Mouse (Mus musculus): Measurements from ENCODE around the gene Mcts1. TPM values are rescaled to one million over a fixed set of nuclear protein-coding genes. Genes with fewer than 3 reads are reported as not detected.

Mcts1 gene
- polyA plus RNA-seq (2014; fragmentation: Nextera tagmentation; extraction: Ambion mirVana), result 84.6 and 86.6 TPM in 2 replicates

- DNase-seq (ENCODE audit: low spot score) (peak; percentile 43), ATAC-seq (replicated peaks; ENCODE audit: low FRiP score) (peak; percentile 83)
- Histone ChIP-seq H3K27me3 (replicated peaks; ENCODE audit: control insufficient read depth, insufficient read depth, low read length) (no peaks in the 10 kb centered on the region), H3K9me3 (ENCODE audit: control insufficient read depth, low read length) (no peaks in the 10 kb centered on the region), H3K27ac (ENCODE audit: low read depth, low read length) (peak within 1 kb of the TSS; percentile 68; the same call in 1 of the 2 replicates), H3K4me3 (ENCODE audit: low read depth, low read length) (peak within 1 kb of the TSS; percentile 61), H3K36me3 (ENCODE audit: control insufficient read depth, insufficient read depth, low read length) (no peaks in the 10 kb centered on the region), H3K4me1 (replicated peaks; ENCODE audit: control insufficient read depth, insufficient read depth, low read length) (no peaks in the 10 kb centered on the region), H3K9ac (ENCODE audit: low read depth, low read length) (peak within 1 kb of the TSS; percentile 63), H3K4me2 (peak within 1 kb of the TSS; percentile 66)
- 9% methylated on average over 26 of the region's 26 CpGs for WGBS
Observed at GRCm38 (mm10) chrX:38600177-38600994, at the start of gene Mcts1. Mcts1 (plus strand) TSS chrX:38600578.

GRCm38 (mm10) chrX:38553255-38553654 is 47.1 kb upstream of the Mcts1 start:
- no peak overlapping the region for H3K4me3 ChIP-seq (ENCODE audit: low read depth, low read length)
- ATAC-seq (replicated peaks; ENCODE audit: low FRiP score), result no peak
- no peaks in the 10 kb centered on the region for H3K27me3 ChIP-seq (replicated peaks; ENCODE audit: control insufficient read depth, insufficient read depth, low read length)

GRCm38 (mm10) chrX:38563941-38564541 is 36.3 kb upstream of the Mcts1 start:
- peaks cover 2% of the 10 kb centered on the region; the same call in 1 of the 2 replicates for H3K36me3 ChIP-seq (ENCODE audit: control insufficient read depth, insufficient read depth, low read length)
- ATAC-seq (replicated peaks; ENCODE audit: low FRiP score) (no peak; the same call in none of the 2 replicates), DNase-seq (ENCODE audit: low spot score) (peak; percentile 38)
- WGBS, result 11% methylated on average over 13 of the region's 19 CpGs
- H3K27me3 ChIP-seq (replicated peaks; ENCODE audit: control insufficient read depth, insufficient read depth, low read length), result no peaks in the 10 kb centered on the region
- H3K9ac ChIP-seq (ENCODE audit: low read depth, low read length), result peak overlapping the region; percentile 74
- no peaks in the 10 kb centered on the region for H3K4me1 ChIP-seq (replicated peaks; ENCODE audit: control insufficient read depth, insufficient read depth, low read length)
- H3K9me3 ChIP-seq (ENCODE audit: control insufficient read depth, low read length), result no peaks in the 10 kb centered on the region
- peak overlapping the region; percentile 66 for H3K4me3 ChIP-seq (ENCODE audit: low read depth, low read length)
- peak overlapping the region; percentile 91 for H3K27ac ChIP-seq (ENCODE audit: low read depth, low read length)
- H3K4me2 ChIP-seq, result peak overlapping the region; percentile 80

More at GRCm38 (mm10) chrX:38553255-38553654, 47.1 kb upstream of the Mcts1 start:
- Histone ChIP-seq H3K27ac (ENCODE audit: low read depth, low read length) (no peak overlapping the region), H3K4me2 (no peak overlapping the region), H3K4me1 (replicated peaks; ENCODE audit: control insufficient read depth, insufficient read depth, low read length) (no peaks in the 10 kb centered on the region), H3K9ac (ENCODE audit: low read depth, low read length) (no peak overlapping the region), H3K36me3 (ENCODE audit: control insufficient read depth, insufficient read depth, low read length) (no peaks in the 10 kb centered on the region), H3K9me3 (ENCODE audit: control insufficient read depth, low read length) (no peaks in the 10 kb centered on the region)
- no peak for DNase-seq (ENCODE audit: low spot score)

GRCm38 (mm10) chrX:38564542-38565175 is 35.7 kb upstream of the Mcts1 start:
- Histone ChIP-seq H3K27ac (ENCODE audit: low read depth, low read length) (peak overlapping the region; percentile 91), H3K9ac (ENCODE audit: low read depth, low read length) (peak overlapping the region; percentile 74), H3K4me1 (replicated peaks; ENCODE audit: control insufficient read depth, insufficient read depth, low read length) (no peaks in the 10 kb centered on the region), H3K9me3 (ENCODE audit: control insufficient read depth, low read length) (no peaks in the 10 kb centered on the region), H3K4me3 (ENCODE audit: low read depth, low read length) (peak overlapping the region; percentile 66), H3K36me3 (ENCODE audit: control insufficient read depth, insufficient read depth, low read length) (peaks cover 2% of the 10 kb centered on the region; the same call in 1 of the 2 replicates), H3K27me3 (replicated peaks; ENCODE audit: control insufficient read depth, insufficient read depth, low read length) (no peaks in the 10 kb centered on the region), H3K4me2 (peak overlapping the region; percentile 80)
- 9% methylated on average over 46 of the region's 52 CpGs for WGBS
- DNase-seq (ENCODE audit: low spot score) (peak; percentile 78), ATAC-seq (replicated peaks; ENCODE audit: low FRiP score) (peak; percentile 90)

GRCm38 (mm10) chrX:38565176-38565542 is 35.2 kb upstream of the Mcts1 start:
- no peaks in the 10 kb centered on the region for H3K4me1 ChIP-seq (replicated peaks; ENCODE audit: control insufficient read depth, insufficient read depth, low read length)
- H3K9ac ChIP-seq (ENCODE audit: low read depth, low read length), result peak overlapping the region; percentile 62
- H3K27me3 ChIP-seq (replicated peaks; ENCODE audit: control insufficient read depth, insufficient read depth, low read length), result no peaks in the 10 kb centered on the region
- H3K4me2 ChIP-seq, result peak overlapping the region; percentile 80
- no peak for DNase-seq (ENCODE audit: low spot score)
- peak overlapping the region; percentile 62 for H3K27ac ChIP-seq (ENCODE audit: low read depth, low read length)
- WGBS, result 12% methylated on average over 8 of the region's 8 CpGs
- peak overlapping the region; percentile 66 for H3K4me3 ChIP-seq (ENCODE audit: low read depth, low read length)
- peaks cover 2% of the 10 kb centered on the region; the same call in 1 of the 2 replicates for H3K36me3 ChIP-seq (ENCODE audit: control insufficient read depth, insufficient read depth, low read length)
- peak; percentile 27; the same call in 1 of the 2 replicates for ATAC-seq (replicated peaks; ENCODE audit: low FRiP score)
- H3K9me3 ChIP-seq (ENCODE audit: control insufficient read depth, low read length), result no peaks in the 10 kb centered on the region

GRCm38 (mm10) chrX:38566521-38567205 is 33.7 kb upstream of the Mcts1 start:
- Histone ChIP-seq H3K4me1 (replicated peaks; ENCODE audit: control insufficient read depth, insufficient read depth, low read length) (no peaks in the 10 kb centered on the region), H3K4me3 (ENCODE audit: low read depth, low read length) (no peak overlapping the region), H3K4me2 (no peak overlapping the region), H3K9me3 (ENCODE audit: control insufficient read depth, low read length) (no peaks in the 10 kb centered on the region), H3K36me3 (ENCODE audit: control insufficient read depth, insufficient read depth, low read length) (no peaks in the 10 kb centered on the region), H3K27me3 (replicated peaks; ENCODE audit: control insufficient read depth, insufficient read depth, low read length) (no peaks in the 10 kb centered on the region), H3K9ac (ENCODE audit: low read depth, low read length) (no peak overlapping the region), H3K27ac (ENCODE audit: low read depth, low read length) (no peak overlapping the region)
- ATAC-seq (replicated peaks; ENCODE audit: low FRiP score), result no peak
- no peak for DNase-seq (ENCODE audit: low spot score)
- WGBS, result 64% methylated on average over 6 of the region's 6 CpGs

- peak; percentile 96 for ATAC-seq (replicated peaks; ENCODE audit: low FRiP score)
- H3K27ac ChIP-seq (ENCODE audit: low read depth, low read length), result no peak within 1 kb of the TSS
- no peaks in the 10 kb centered on the region for H3K9me3 ChIP-seq (ENCODE audit: control insufficient read depth, low read length)
- no peak within 1 kb of the TSS for H3K9ac ChIP-seq (ENCODE audit: low read depth, low read length)
- no peak within 1 kb of the TSS for H3K4me3 ChIP-seq (ENCODE audit: low read depth, low read length)
- DNase-seq (ENCODE audit: low spot score), result no peak
- WGBS, result 67% methylated on average over 15 of the region's 15 CpGs
- H3K4me2 ChIP-seq, result 0 out of 2 replicates have a peak within 1 kb of the TSS, but pooled peaks have one; percentile 25
- H3K4me1 ChIP-seq (replicated peaks; ENCODE audit: control insufficient read depth, insufficient read depth, low read length), result no peaks in the 10 kb centered on the region; the same call in 1 of the 2 replicates
- H3K36me3 ChIP-seq (ENCODE audit: control insufficient read depth, insufficient read depth, low read length), result no peaks in the 10 kb centered on the region
- H3K27me3 ChIP-seq (replicated peaks; ENCODE audit: control insufficient read depth, insufficient read depth, low read length), result no peaks in the 10 kb centered on the region
Observed at GRCm38 (mm10) chrX:38576078-38576477, 24.3 kb upstream of the Mcts1 start, which contains the start of gene Cul4b. Cul4b (minus strand) TSS chrX:38576196.

GRCm38 (mm10) chrX:38581140-38581539 is 19.2 kb upstream of the Mcts1 start:
- H3K27me3 ChIP-seq (replicated peaks; ENCODE audit: control insufficient read depth, insufficient read depth, low read length), result no peaks in the 10 kb centered on the region
- ATAC-seq (replicated peaks; ENCODE audit: low FRiP score) (no peak), DNase-seq (ENCODE audit: low spot score) (no peak)
- H3K9ac ChIP-seq (ENCODE audit: low read depth, low read length), result no peak overlapping the region
- H3K4me2 ChIP-seq, result no peak overlapping the region
- no peak overlapping the region for H3K27ac ChIP-seq (ENCODE audit: low read depth, low read length)
- H3K9me3 ChIP-seq (ENCODE audit: control insufficient read depth, low read length), result no peaks in the 10 kb centered on the region
- no peaks in the 10 kb centered on the region for H3K36me3 ChIP-seq (ENCODE audit: control insufficient read depth, insufficient read depth, low read length)
- no peak overlapping the region for H3K4me3 ChIP-seq (ENCODE audit: low read depth, low read length)
- 86% methylated on average over 1 of the region's 1 CpGs for WGBS
- H3K4me1 ChIP-seq (replicated peaks; ENCODE audit: control insufficient read depth, insufficient read depth, low read length), result no peaks in the 10 kb centered on the region; the same call in 1 of the 2 replicates
